Mouse (Mus musculus): ENCODE results near the gene Pou6f1. TPM values are rescaled to one million over a fixed set of nuclear protein-coding genes. Genes with fewer than 3 reads are reported as not detected.

The Pou6f1 gene
- total and polyA plus RNA-seq, 3 experiments = 1.7 to 9.1 (median 7.4) TPM

GRCm38 (mm10) chr15:100527900-100528299, 71.9 kb downstream of the Pou6f1 start:
- H3K9ac ChIP-seq (ENCODE audit: insufficient read depth, low read depth) = no peak overlapping the region
- H3K36me3 ChIP-seq (replicated peaks in 1 of 2; ENCODE audit: control insufficient read depth in 1 of 2, insufficient read depth in 1 of 2, low read length in 1 of 2) = peaks cover 0 to 23% of the 10 kb centered on the region in 2 experiments
- in situ Hi-C loops (cut with MboI; ENCODE audit: low pct_ligation_motif_present, low pct_unique_long_range_greater_than_20kb, low sequenced_read_pairs) = no loop called here
- no peak for DNase-seq (ENCODE audit: extremely low read depth)
- no peak overlapping the region for H3K27ac ChIP-seq (ENCODE audit: insufficient read depth, low read depth)
- no peak overlapping the region for H3K4me2 ChIP-seq (ENCODE audit: insufficient read depth, low read depth, poor library complexity, severe bottlenecking)
- TF ChIP-seq BHLHE40 (IDR thresholded peaks at IDR 0.05; ENCODE audit: low read depth, low read length) (no peak), USF1 (IDR thresholded peaks at IDR 0.05; ENCODE audit: low read depth, low read length) (no peak), E2F4 (IDR thresholded peaks at IDR 0.05; ENCODE audit: insufficient replicate concordance, low read depth, low read length) (no peak), ZKSCAN1 (IDR thresholded peaks at IDR 0.05; ENCODE audit: borderline replicate concordance, low read depth, low read length) (no peak), KAT2A (IDR thresholded peaks at IDR 0.05; ENCODE audit: insufficient replicate concordance, low read length) (no peak), MXI1 (IDR thresholded peaks at IDR 0.05; ENCODE audit: low read depth, low read length) (no peak)
- no peaks in the 10 kb centered on the region for H3K9me3 ChIP-seq (replicated peaks; ENCODE audit: low read length)
- H3K27me3 ChIP-seq (replicated peaks) = no peaks in the 10 kb centered on the region
- H3K79me2 ChIP-seq (replicated peaks; ENCODE audit: control insufficient read depth, extremely low read depth, insufficient read depth, poor library complexity, severe bottlenecking) = no peaks in the 10 kb centered on the region
- H3K4me3 ChIP-seq (replicated peaks in 1 of 3; ENCODE audit: low read depth in 2 of 3, low read length in 2 of 3, poor library complexity in 1 of 3) = no peak overlapping the region
- peaks cover 0 to 3% of the 10 kb centered on the region in 2 experiments; a peak in 1 of 4 replicates for H3K4me1 ChIP-seq (ENCODE audit: control insufficient read depth in 1 of 2, insufficient read depth in 2 of 2)
- dilution Hi-C loops (cut with MboI; ENCODE audit: extremely low pct_ligation_motif_present, extremely low pct_unique_long_range_greater_than_20kb, low sequenced_read_pairs) = no loop called here

- H3K27ac ChIP-seq (ENCODE audit: insufficient read depth, low read depth) = no peak overlapping the region
- no peak overlapping the region for H3K4me2 ChIP-seq (ENCODE audit: insufficient read depth, low read depth, poor library complexity, severe bottlenecking)
- no peaks in the 10 kb centered on the region for H3K9me3 ChIP-seq (replicated peaks; ENCODE audit: low read length)
- no peaks in the 10 kb centered on the region for H3K27me3 ChIP-seq (replicated peaks)
- in situ Hi-C loops (cut with MboI; ENCODE audit: low pct_ligation_motif_present, low pct_unique_long_range_greater_than_20kb, low sequenced_read_pairs) (no loop called here), dilution Hi-C loops (cut with MboI; ENCODE audit: extremely low pct_ligation_motif_present, extremely low pct_unique_long_range_greater_than_20kb, low sequenced_read_pairs) (no loop called here)
- H3K79me2 ChIP-seq (replicated peaks; ENCODE audit: control insufficient read depth, extremely low read depth, insufficient read depth, poor library complexity, severe bottlenecking) = no peaks in the 10 kb centered on the region
- H3K4me1 ChIP-seq (ENCODE audit: control insufficient read depth in 1 of 2, insufficient read depth in 2 of 2) = peaks cover 0 to 3% of the 10 kb centered on the region in 2 experiments; a peak in 1 of 4 replicates
- no peak overlapping the region for H3K4me3 ChIP-seq (replicated peaks in 1 of 3; ENCODE audit: low read depth in 2 of 3, low read length in 2 of 3, poor library complexity in 1 of 3)
- DNase-seq (ENCODE audit: extremely low read depth) = no peak
- TF ChIP-seq IRF4 (IDR thresholded peaks at IDR 0.05; ENCODE audit: low read depth, low read length) (no peak), USF2 (conservative IDR thresholded peaks at IDR 0.05; ENCODE audit: low read depth, low read length) (no peak), MEF2A (IDR thresholded peaks at IDR 0.05; ENCODE audit: borderline replicate concordance, low read depth, low read length) (no peak), BHLHE40 (IDR thresholded peaks at IDR 0.05; ENCODE audit: low read depth, low read length) (no peak), POLR2A (IDR thresholded peaks at IDR 0.05; ENCODE audit: low read depth, low read length) (no peak), ZC3H11A (IDR thresholded peaks at IDR 0.05; ENCODE audit: low read depth, low read length) (no peak), SIN3A (IDR thresholded peaks at IDR 0.05; ENCODE audit: low read length) (no peak), NRF1 (IDR thresholded peaks at IDR 0.05; ENCODE audit: low read depth, low read length) (no peak), ZKSCAN1 (IDR thresholded peaks at IDR 0.05; ENCODE audit: borderline replicate concordance, low read depth, low read length) (no peak), E2F4 (IDR thresholded peaks at IDR 0.05; ENCODE audit: insufficient replicate concordance, low read depth, low read length) (no peak), USF1 (IDR thresholded peaks at IDR 0.05; ENCODE audit: low read depth, low read length) (no peak), EP300 (IDR thresholded peaks at IDR 0.05; ENCODE audit: low read length) (no peak), ZMIZ1 (IDR thresholded peaks at IDR 0.05; ENCODE audit: low read depth, low read length) (no peak), JUND (conservative IDR thresholded peaks at IDR 0.05; ENCODE audit: low read depth, low read length) (no peak), JUN (IDR thresholded peaks at IDR 0.05; ENCODE audit: insufficient read depth, low read depth, low read length) (no peak), POLR2AphosphoS2 (IDR thresholded peaks at IDR 0.05; ENCODE audit: low read depth, low read length) (no peak), CHD1 (IDR thresholded peaks at IDR 0.05; ENCODE audit: low read depth, low read length) (no peak), NELFE (IDR thresholded peaks at IDR 0.05; ENCODE audit: low read depth, low read length) (no peak), MXI1 (IDR thresholded peaks at IDR 0.05; ENCODE audit: low read depth, low read length) (no peak)
- H3K36me3 ChIP-seq (replicated peaks in 1 of 2; ENCODE audit: control insufficient read depth in 1 of 2, insufficient read depth in 1 of 2, low read length in 1 of 2) = peaks cover 0 to 22% of the 10 kb centered on the region in 2 experiments
- no peak overlapping the region for H3K9ac ChIP-seq (ENCODE audit: insufficient read depth, low read depth)
Measured at GRCm38 (mm10) chr15:100525405-100525804, 74.4 kb downstream of the Pou6f1 start.

Other genes starting within 250 kb of the Pou6f1 start
- not detected in 2 replicates for gene Methig1, start 246.8 kb downstream of the Pou6f1 start, total RNA-seq (2012; rRNA removed)
- not detected in 2 replicates for gene Methig1, start 246.8 kb downstream of the Pou6f1 start, total RNA-seq (2014; rRNA removed)
- gene Methig1, start 246.8 kb downstream of the Pou6f1 start, polyA plus RNA-seq (2012; ENCODE audit: insufficient read length, low read depth) = not detected in 2 replicates
- not detected in 2 replicates for gene Mettl7a2, start 246.8 kb downstream of the Pou6f1 start, total RNA-seq (2012; rRNA removed)
- gene Mettl7a2, start 246.8 kb downstream of the Pou6f1 start, total RNA-seq (2014; rRNA removed) = not detected in 2 replicates
- not detected in 2 replicates for gene Mettl7a2, start 246.8 kb downstream of the Pou6f1 start, polyA plus RNA-seq (2012; ENCODE audit: insufficient read length, low read depth)
- not detected in 2 replicates for gene Higd1c, start 235.4 kb downstream of the Pou6f1 start, total RNA-seq (2012; rRNA removed)
- gene Higd1c, start 235.4 kb downstream of the Pou6f1 start, total RNA-seq (2014; rRNA removed) = not detected in 2 replicates
- gene Higd1c, start 235.4 kb downstream of the Pou6f1 start, polyA plus RNA-seq (2012; ENCODE audit: insufficient read length, low read depth) = not detected in 2 replicates
- gene Gm5475, start 177.8 kb downstream of the Pou6f1 start, total RNA-seq (2012; rRNA removed) = not detected in 2 replicates
- gene Gm5475, start 177.8 kb downstream of the Pou6f1 start, total RNA-seq (2014; rRNA removed) = not detected in 2 replicates
- gene Gm5475, start 177.8 kb downstream of the Pou6f1 start, polyA plus RNA-seq (2012; ENCODE audit: insufficient read length, low read depth) = not detected in 2 replicates
- 8.9 and 13.2 TPM in 2 replicates for gene Slc11a2, start 174.9 kb downstream of the Pou6f1 start, total RNA-seq (2012; rRNA removed)
- gene Slc11a2, start 174.9 kb downstream of the Pou6f1 start, total RNA-seq (2014; rRNA removed) = 11.7 and 13.0 TPM in 2 replicates
- gene Slc11a2, start 174.9 kb downstream of the Pou6f1 start, polyA plus RNA-seq (2012; ENCODE audit: insufficient read length, low read depth) = 18.6 and 19.1 TPM in 2 replicates
- gene Letmd1, start 131.0 kb downstream of the Pou6f1 start, total RNA-seq (2012; rRNA removed) = 30.3 and 39.0 TPM in 2 replicates
- gene Letmd1, start 131.0 kb downstream of the Pou6f1 start, total RNA-seq (2014; rRNA removed) = 28.5 and 31.4 TPM in 2 replicates
- 44.0 and 51.3 TPM in 2 replicates for gene Letmd1, start 131.0 kb downstream of the Pou6f1 start, polyA plus RNA-seq (2012; ENCODE audit: insufficient read length, low read depth)
- gene Csrnp2, start 104.5 kb downstream of the Pou6f1 start, total RNA-seq (2012; rRNA removed) = 3.5 TPM in 2 replicates
- gene Csrnp2, start 104.5 kb downstream of the Pou6f1 start, total RNA-seq (2014; rRNA removed) = 2.3 and 2.4 TPM in 2 replicates
- gene Csrnp2, start 104.5 kb downstream of the Pou6f1 start, polyA plus RNA-seq (2012; ENCODE audit: insufficient read length, low read depth) = 2.0 and 2.3 TPM in 2 replicates
- 5.8 and 7.8 TPM in 2 replicates for gene Tfcp2, start 48.0 kb downstream of the Pou6f1 start, total RNA-seq (2012; rRNA removed)
- 6.3 and 6.8 TPM in 2 replicates for gene Tfcp2, start 48.0 kb downstream of the Pou6f1 start, total RNA-seq (2014; rRNA removed)
- gene Tfcp2, start 48.0 kb downstream of the Pou6f1 start, polyA plus RNA-seq (2012; ENCODE audit: insufficient read length, low read depth) = 5.3 and 5.9 TPM in 2 replicates
- 56.0 and 63.8 TPM in 2 replicates for gene Dazap2, start 15.4 kb upstream of the Pou6f1 start, total RNA-seq (2012; rRNA removed)
- 139 and 159 TPM in 2 replicates for gene Dazap2, start 15.4 kb upstream of the Pou6f1 start, total RNA-seq (2014; rRNA removed)
- gene Dazap2, start 15.4 kb upstream of the Pou6f1 start, polyA plus RNA-seq (2012; ENCODE audit: insufficient read length, low read depth) = 160 and 213 TPM in 2 replicates
- gene Smagp, start 37.0 kb upstream of the Pou6f1 start, total RNA-seq (2012; rRNA removed) = 4.9 and 7.0 TPM in 2 replicates
- gene Smagp, start 37.0 kb upstream of the Pou6f1 start, total RNA-seq (2014; rRNA removed) = 0.55 and 1.3 TPM in 2 replicates
- 3.2 and 4.8 TPM in 2 replicates for gene Smagp, start 37.0 kb upstream of the Pou6f1 start, polyA plus RNA-seq (2012; ENCODE audit: insufficient read length, low read depth)
- 60.4 and 64.8 TPM in 2 replicates for gene Bin2, start 69.6 kb upstream of the Pou6f1 start, total RNA-seq (2012; rRNA removed)
- 49.2 and 51.4 TPM in 2 replicates for gene Bin2, start 69.6 kb upstream of the Pou6f1 start, total RNA-seq (2014; rRNA removed)
- 72.8 and 89.9 TPM in 2 replicates for gene Bin2, start 69.6 kb upstream of the Pou6f1 start, polyA plus RNA-seq (2012; ENCODE audit: insufficient read length, low read depth)
- gene Cela1, start 87.9 kb upstream of the Pou6f1 start, total RNA-seq (2012; rRNA removed) = 4.8 and 5.1 TPM in 2 replicates
- 1.3 and 1.8 TPM in 2 replicates for gene Cela1, start 87.9 kb upstream of the Pou6f1 start, total RNA-seq (2014; rRNA removed)
- gene Cela1, start 87.9 kb upstream of the Pou6f1 start, polyA plus RNA-seq (2012; ENCODE audit: insufficient read length, low read depth) = 3.3 TPM in 2 replicates
- gene Galnt6, start 129.4 kb upstream of the Pou6f1 start, total RNA-seq (2012; rRNA removed) = 4.4 and 5.0 TPM in 2 replicates
- 0.58 and 0.62 TPM in 2 replicates for gene Galnt6, start 129.4 kb upstream of the Pou6f1 start, total RNA-seq (2014; rRNA removed)
- gene Galnt6, start 129.4 kb upstream of the Pou6f1 start, polyA plus RNA-seq (2012; ENCODE audit: insufficient read length, low read depth) = 2.0 TPM in 2 replicates
- gene Slc4a8, start 161.8 kb upstream of the Pou6f1 start, total RNA-seq (2012; rRNA removed) = 4.1 and 4.7 TPM in 2 replicates
- gene Slc4a8, start 161.8 kb upstream of the Pou6f1 start, total RNA-seq (2014; rRNA removed) = 5.1 and 7.0 TPM in 2 replicates
- gene Slc4a8, start 161.8 kb upstream of the Pou6f1 start, polyA plus RNA-seq (2012; ENCODE audit: insufficient read length, low read depth) = 7.2 and 9.6 TPM in 2 replicates

All from CH12.LX (cell line).